Mouse (Mus musculus): ENCODE results near the gene Znrd1. TPM values are rescaled to one million over a fixed set of nuclear protein-coding genes. Genes with fewer than 3 reads are reported as not detected.

Znrd1 gene
- polyA plus RNA-seq, 1 experiment: 58.6 TPM

GRCm38 (mm10) chr17:36930233-36930632, 28.1 kb downstream of the Znrd1 start:
- no peak overlapping the region for H3K4me2 ChIP-seq (ENCODE audit: low read depth)
- H3ac ChIP-seq (ENCODE audit: control insufficient read depth, insufficient read length): no peak overlapping the region
- no peaks in the 10 kb centered on the region for H3K27me3 ChIP-seq (ENCODE audit: control insufficient read depth, insufficient read depth, insufficient read length)
- no peak for TF ChIP-seq TCF3 (IDR thresholded peaks at IDR 0.05; ENCODE audit: insufficient read length, low read depth)
- TF ChIP-seq MYOG (IDR thresholded peaks at IDR 0.05; ENCODE audit: control insufficient read depth in 1 of 3, insufficient read depth in 1 of 3, insufficient read length in 2 of 3, low read depth in 2 of 3): no peak
- TF ChIP-seq POLR2A (IDR thresholded peaks at IDR 0.05; ENCODE audit: insufficient read length, low read depth): no peak
- TF ChIP-seq CEBPB (IDR thresholded peaks at IDR 0.05; ENCODE audit: insufficient read depth, poor library complexity, severe bottlenecking): no peak
- no peak for TF ChIP-seq MAX (IDR thresholded peaks at IDR 0.05; ENCODE audit: low read depth)
- TF ChIP-seq REST (IDR thresholded peaks at IDR 0.05; ENCODE audit: insufficient read depth, insufficient read length): no peak
- TF ChIP-seq SRF (IDR thresholded peaks at IDR 0.05; ENCODE audit: control insufficient read depth, insufficient read length, low read depth): no peak
- TF ChIP-seq MYOD1 (IDR thresholded peaks at IDR 0.05; ENCODE audit: control insufficient read depth in 1 of 3, insufficient read length in 2 of 3, low read depth in 2 of 3): no peak
- no peaks in the 10 kb centered on the region for H3K36me3 ChIP-seq (ENCODE audit: control insufficient read depth, insufficient read depth)
- no peaks in the 10 kb centered on the region for H3K79me2 ChIP-seq (ENCODE audit: control insufficient read depth, insufficient read depth)
- H3K4me3 ChIP-seq: peak overlapping the region; percentile 3

- Histone ChIP-seq H3K27me3 (ENCODE audit: control insufficient read depth, insufficient read depth, insufficient read length) (no peaks in the 10 kb centered on the region), H3K4me2 (ENCODE audit: low read depth) (peak overlapping the region; percentile 31), H3K79me2 (ENCODE audit: control insufficient read depth, insufficient read depth) (no peaks in the 10 kb centered on the region), H3K4me3 (no peak overlapping the region), H3ac (ENCODE audit: control insufficient read depth, insufficient read length) (no peak overlapping the region), H3K36me3 (ENCODE audit: control insufficient read depth, insufficient read depth) (no peaks in the 10 kb centered on the region)
- no peak for TF ChIP-seq USF1 (IDR thresholded peaks at IDR 0.05; ENCODE audit: low read depth)
- no peak for TF ChIP-seq MYOG (IDR thresholded peaks at IDR 0.05; ENCODE audit: control insufficient read depth in 1 of 3, insufficient read depth in 1 of 3, insufficient read length in 2 of 3, low read depth in 2 of 3)
- no peak for TF ChIP-seq MAX (IDR thresholded peaks at IDR 0.05; ENCODE audit: low read depth)
- TF ChIP-seq TCF3 (IDR thresholded peaks at IDR 0.05; ENCODE audit: insufficient read length, low read depth): no peak
- no peak for TF ChIP-seq REST (IDR thresholded peaks at IDR 0.05; ENCODE audit: insufficient read depth, insufficient read length)
- TF ChIP-seq MYOD1 (IDR thresholded peaks at IDR 0.05; ENCODE audit: control insufficient read depth in 1 of 3, insufficient read length in 2 of 3, low read depth in 2 of 3): no peak
- TF ChIP-seq TCF12 (IDR thresholded peaks at IDR 0.05; ENCODE audit: insufficient read depth, poor library complexity, severe bottlenecking): no peak
- no peak for TF ChIP-seq SRF (IDR thresholded peaks at IDR 0.05; ENCODE audit: control insufficient read depth, insufficient read length, low read depth)
- no peak for TF ChIP-seq POLR2AphosphoS2 (IDR thresholded peaks at IDR 0.05; ENCODE audit: insufficient read length, low read depth)
- no peak for TF ChIP-seq E2F4 (IDR thresholded peaks at IDR 0.05; ENCODE audit: insufficient read depth)
- no peak for TF ChIP-seq CEBPB (IDR thresholded peaks at IDR 0.05; ENCODE audit: insufficient read depth, poor library complexity, severe bottlenecking)
- no peak for TF ChIP-seq POLR2A (IDR thresholded peaks at IDR 0.05; ENCODE audit: insufficient read length, low read depth)
Measured at GRCm38 (mm10) chr17:36929236-36929932, 29.0 kb downstream of the Znrd1 start.

GRCm38 (mm10) chr17:36927496-36928120, 30.8 kb downstream of the Znrd1 start:
- TF ChIP-seq TCF12 (IDR thresholded peaks at IDR 0.05; ENCODE audit: insufficient read depth, poor library complexity, severe bottlenecking) (no peak), MYOD1 (IDR thresholded peaks at IDR 0.05; ENCODE audit: control insufficient read depth in 1 of 3, insufficient read length in 2 of 3, low read depth in 2 of 3) (no peak), MYOG (IDR thresholded peaks at IDR 0.05; ENCODE audit: control insufficient read depth in 1 of 3, insufficient read depth in 1 of 3, insufficient read length in 2 of 3, low read depth in 2 of 3) (no peak), POLR2A (IDR thresholded peaks at IDR 0.05; ENCODE audit: insufficient read length, low read depth) (no peak), USF1 (IDR thresholded peaks at IDR 0.05; ENCODE audit: low read depth) (no peak), POLR2AphosphoS2 (IDR thresholded peaks at IDR 0.05; ENCODE audit: insufficient read length, low read depth) (no peak), E2F4 (IDR thresholded peaks at IDR 0.05; ENCODE audit: insufficient read depth) (no peak), CEBPB (IDR thresholded peaks at IDR 0.05; ENCODE audit: insufficient read depth, poor library complexity, severe bottlenecking) (no peak)
- H3K4me2 ChIP-seq (ENCODE audit: low read depth): no peak overlapping the region
- no peak overlapping the region for H3K4me3 ChIP-seq
- no peak overlapping the region for H3ac ChIP-seq (ENCODE audit: control insufficient read depth, insufficient read length)
- no peaks in the 10 kb centered on the region for H3K36me3 ChIP-seq (ENCODE audit: control insufficient read depth, insufficient read depth)
- no peaks in the 10 kb centered on the region for H3K79me2 ChIP-seq (ENCODE audit: control insufficient read depth, insufficient read depth)
- no peaks in the 10 kb centered on the region for H3K27me3 ChIP-seq (ENCODE audit: control insufficient read depth, insufficient read depth, insufficient read length)

- Histone ChIP-seq H3K4me2 (ENCODE audit: low read depth) (no peak overlapping the region), H3K4me3 (no peak overlapping the region), H3K36me3 (ENCODE audit: control insufficient read depth, insufficient read depth) (no peaks in the 10 kb centered on the region), H3ac (ENCODE audit: control insufficient read depth, insufficient read length) (no peak overlapping the region), H3K27me3 (ENCODE audit: control insufficient read depth, insufficient read depth, insufficient read length) (no peaks in the 10 kb centered on the region), H3K79me2 (ENCODE audit: control insufficient read depth, insufficient read depth) (no peaks in the 10 kb centered on the region)
- TF ChIP-seq USF1 (IDR thresholded peaks at IDR 0.05; ENCODE audit: low read depth): no peak
- no peak for TF ChIP-seq SRF (IDR thresholded peaks at IDR 0.05; ENCODE audit: control insufficient read depth, insufficient read length, low read depth)
- TF ChIP-seq POLR2AphosphoS2 (IDR thresholded peaks at IDR 0.05; ENCODE audit: insufficient read length, low read depth): no peak
- TF ChIP-seq CEBPB (IDR thresholded peaks at IDR 0.05; ENCODE audit: insufficient read depth, poor library complexity, severe bottlenecking): no peak
- no peak for TF ChIP-seq REST (IDR thresholded peaks at IDR 0.05; ENCODE audit: insufficient read depth, insufficient read length)
- no peak for TF ChIP-seq TCF12 (IDR thresholded peaks at IDR 0.05; ENCODE audit: insufficient read depth, poor library complexity, severe bottlenecking)
- no peak for TF ChIP-seq POLR2A (IDR thresholded peaks at IDR 0.05; ENCODE audit: insufficient read length, low read depth)
- TF ChIP-seq MYOD1 (IDR thresholded peaks at IDR 0.05; ENCODE audit: control insufficient read depth in 1 of 3, insufficient read length in 2 of 3, low read depth in 2 of 3): no peak
- TF ChIP-seq E2F4 (IDR thresholded peaks at IDR 0.05; ENCODE audit: insufficient read depth): no peak
- TF ChIP-seq TCF3 (IDR thresholded peaks at IDR 0.05; ENCODE audit: insufficient read length, low read depth): no peak
- TF ChIP-seq MAX (IDR thresholded peaks at IDR 0.05; ENCODE audit: low read depth): no peak
- TF ChIP-seq MYOG (IDR thresholded peaks at IDR 0.05; ENCODE audit: control insufficient read depth in 1 of 3, insufficient read depth in 1 of 3, insufficient read length in 2 of 3, low read depth in 2 of 3): no peak
Measured at GRCm38 (mm10) chr17:36923491-36923890, 34.9 kb downstream of the Znrd1 start.
